Mouse (Mus musculus) monocyte, adult 5-6 weeks (primary cell): ENCODE measurements around the gene Tcte3. TPM values are rescaled to one million over a fixed set of nuclear protein-coding genes. Genes with fewer than 3 reads are reported as not detected.

Experiments
- ATAC-seq: fragments of 153-309, 156-312 bp; replicated peaks from 2 replicates; pipeline ENCODE4 v1.8.0; 2017; ENCODE audit warnings: mild to moderate bottlenecking; ENCODE audit not compliant: low TSS enrichment, insufficient number of reproducible peaks, severe bottlenecking, poor library complexity, low FRiP score
- total RNA-seq: library from RNA; stranded (forward); fragments of 200-1000, 200-491, 200-594 nt; gene quantifications from 3 replicates; pipeline ENCODE4 v1.2.3, GENCODE M21; 2017

The Tcte3 gene
- total RNA-seq, 1 experiment from 2014 or later, result not detected

- peak; percentile 65 for ATAC-seq
Observed at GRCm38 (mm10) chr17:14977718-14978361, 63.4 kb downstream of the Tcte3 start.

Other genes starting within 250 kb of the Tcte3 start
- 1.6 TPM in 1 of 3 replicates, not detected in the others for gene Wdr27, start 98.3 kb downstream of the Tcte3 start, total RNA-seq
- 15.5 to 27.8 TPM (median 23.1 TPM) in 3 replicates for gene 1600012H06Rik, start 98.3 kb downstream of the Tcte3 start, total RNA-seq
- 28.4 to 35.3 TPM (median 33.6 TPM) in 3 replicates for gene Phf10, start 80.2 kb downstream of the Tcte3 start, total RNA-seq
- 9.5 to 14.7 TPM (median 11.4 TPM) in 3 replicates for gene 9030025P20Rik, start 63.0 kb downstream of the Tcte3 start, total RNA-seq
- gene Gm3417, start 62.7 kb downstream of the Tcte3 start, total RNA-seq, result 1.6 TPM in 1 of 3 replicates, not detected in the others
- gene Gm3435, start 31.3 kb downstream of the Tcte3 start, total RNA-seq, result 3.3 to 5.3 TPM (median 3.9 TPM) in 3 replicates
- 95.1 to 106 TPM (median 98.2 TPM) in 3 replicates for gene Ermard, start 280 bp downstream of the Tcte3 start, total RNA-seq
- gene Gm3448, start within 50 bp of the Tcte3 start, total RNA-seq, result 11.6 to 15.3 TPM (median 14.7 TPM) in 3 replicates